Mouse (Mus musculus): ENCODE data around the gene Sash1. TPM values are rescaled to one million over a fixed set of nuclear protein-coding genes. Genes with fewer than 3 reads are reported as not detected.

The Sash1 gene
- total and polyA plus RNA-seq, 3 experiments: 0.09 to 0.59 (median 0.24) TPM

- Histone ChIP-seq H3K9ac (ENCODE audit: insufficient read depth, low read depth) (no peak overlapping the region), H3K4me3 (replicated peaks in 1 of 3; ENCODE audit: low read depth in 2 of 3, low read length in 2 of 3, poor library complexity in 1 of 3) (no peak overlapping the region), H3K27me3 (replicated peaks) (no peaks in the 10 kb centered on the region), H3K4me1 (ENCODE audit: control insufficient read depth in 1 of 2, insufficient read depth in 2 of 2) (0 out of 4 replicates have a peak, but pooled peaks cover 0 to 2% of the 10 kb centered on the region in 2 experiments), H3K4me2 (ENCODE audit: insufficient read depth, low read depth, poor library complexity, severe bottlenecking) (no peak overlapping the region), H3K9me3 (replicated peaks; ENCODE audit: low read length) (no peaks in the 10 kb centered on the region), H3K27ac (ENCODE audit: insufficient read depth, low read depth) (no peak overlapping the region), H3K79me2 (replicated peaks; ENCODE audit: control insufficient read depth, extremely low read depth, insufficient read depth, poor library complexity, severe bottlenecking) (no peaks in the 10 kb centered on the region), H3K36me3 (replicated peaks in 1 of 2; ENCODE audit: control insufficient read depth in 1 of 2, insufficient read depth in 1 of 2, low read length in 1 of 2) (no peaks in the 10 kb centered on the region)
- DNase-seq (ENCODE audit: extremely low read depth): no peak
- dilution Hi-C loops (cut with MboI; ENCODE audit: extremely low pct_ligation_motif_present, extremely low pct_unique_long_range_greater_than_20kb, low sequenced_read_pairs) (no loop called here), in situ Hi-C loops (cut with MboI; ENCODE audit: low pct_ligation_motif_present, low pct_unique_long_range_greater_than_20kb, low sequenced_read_pairs) (no loop called here)
- TF ChIP-seq POLR2A (IDR thresholded peaks at IDR 0.05; ENCODE audit: low read depth, low read length): no peak
- no peak for TF ChIP-seq ETS1 (conservative IDR thresholded peaks at IDR 0.05; ENCODE audit: low read depth, low read length)
- no peak for TF ChIP-seq CTCF (conservative IDR thresholded peaks at IDR 0.05 in 1 of 2, IDR thresholded peaks at IDR 0.05 in 1 of 2; ENCODE audit: low read depth in 2 of 2, low read length in 2 of 2)
- no peak for TF ChIP-seq ZC3H11A (IDR thresholded peaks at IDR 0.05; ENCODE audit: low read depth, low read length)
- no peak for TF ChIP-seq JUN (IDR thresholded peaks at IDR 0.05; ENCODE audit: insufficient read depth, low read depth, low read length)
Observed at GRCm38 (mm10) chr10:8878824-8879223, 7.0 kb downstream of the Sash1 start.

- H3K27ac ChIP-seq (ENCODE audit: insufficient read depth, low read depth): no peak overlapping the region
- in situ Hi-C loops (cut with MboI; ENCODE audit: low pct_ligation_motif_present, low pct_unique_long_range_greater_than_20kb, low sequenced_read_pairs): no loop called here
Observed at GRCm38 (mm10) chr10:8878381-8878780, 7.5 kb downstream of the Sash1 start.

GRCm38 (mm10) chr10:8873631-8874370 lies 12.1 kb downstream of the Sash1 start:
- no peak overlapping the region for H3K4me2 ChIP-seq (ENCODE audit: insufficient read depth, low read depth, poor library complexity, severe bottlenecking)
- H3K4me3 ChIP-seq (replicated peaks in 1 of 3; ENCODE audit: low read depth in 2 of 3, low read length in 2 of 3, poor library complexity in 1 of 3): no peak overlapping the region
- no peak overlapping the region for H3K27ac ChIP-seq (ENCODE audit: insufficient read depth, low read depth)

More at GRCm38 (mm10) chr10:8878381-8878780, 7.5 kb downstream of the Sash1 start:
- no peak for TF ChIP-seq BHLHE40 (IDR thresholded peaks at IDR 0.05; ENCODE audit: low read depth, low read length)
- no peak for TF ChIP-seq RCOR1 (conservative IDR thresholded peaks at IDR 0.05; ENCODE audit: low read depth, low read length)
- no peak for TF ChIP-seq ZC3H11A (IDR thresholded peaks at IDR 0.05; ENCODE audit: low read depth, low read length)
- TF ChIP-seq USF2 (conservative IDR thresholded peaks at IDR 0.05; ENCODE audit: low read depth, low read length): no peak
- dilution Hi-C loops (cut with MboI; ENCODE audit: extremely low pct_ligation_motif_present, extremely low pct_unique_long_range_greater_than_20kb, low sequenced_read_pairs): no loop called here
- Histone ChIP-seq H3K9me3 (replicated peaks; ENCODE audit: low read length) (no peaks in the 10 kb centered on the region), H3K27me3 (replicated peaks) (no peaks in the 10 kb centered on the region), H3K36me3 (replicated peaks in 1 of 2; ENCODE audit: control insufficient read depth in 1 of 2, insufficient read depth in 1 of 2, low read length in 1 of 2) (no peaks in the 10 kb centered on the region), H3K4me3 (replicated peaks in 1 of 3; ENCODE audit: low read depth in 2 of 3, low read length in 2 of 3, poor library complexity in 1 of 3) (no peak overlapping the region), H3K9ac (ENCODE audit: insufficient read depth, low read depth) (no peak overlapping the region), H3K79me2 (replicated peaks; ENCODE audit: control insufficient read depth, extremely low read depth, insufficient read depth, poor library complexity, severe bottlenecking) (no peaks in the 10 kb centered on the region), H3K4me1 (ENCODE audit: control insufficient read depth in 1 of 2, insufficient read depth in 2 of 2) (0 out of 4 replicates have a peak, but pooled peaks cover 0 to under 1% of the 10 kb centered on the region in 2 experiments), H3K4me2 (ENCODE audit: insufficient read depth, low read depth, poor library complexity, severe bottlenecking) (no peak overlapping the region)
- no peak for DNase-seq (ENCODE audit: extremely low read depth)

More at GRCm38 (mm10) chr10:8873631-8874370, 12.1 kb downstream of the Sash1 start:
- no peaks in the 10 kb centered on the region for H3K36me3 ChIP-seq (replicated peaks in 1 of 2; ENCODE audit: control insufficient read depth in 1 of 2, insufficient read depth in 1 of 2, low read length in 1 of 2)
- no peak for DNase-seq (ENCODE audit: extremely low read depth)
- H3K9ac ChIP-seq (ENCODE audit: insufficient read depth, low read depth): no peak overlapping the region
- dilution Hi-C loops (cut with MboI; ENCODE audit: extremely low pct_ligation_motif_present, extremely low pct_unique_long_range_greater_than_20kb, low sequenced_read_pairs): no loop called here
- no peaks in the 10 kb centered on the region for H3K9me3 ChIP-seq (replicated peaks; ENCODE audit: low read length)
- H3K79me2 ChIP-seq (replicated peaks; ENCODE audit: control insufficient read depth, extremely low read depth, insufficient read depth, poor library complexity, severe bottlenecking): no peaks in the 10 kb centered on the region
- TF ChIP-seq BHLHE40 (IDR thresholded peaks at IDR 0.05; ENCODE audit: low read depth, low read length): no peak
- H3K4me1 ChIP-seq (ENCODE audit: control insufficient read depth in 1 of 2, insufficient read depth in 2 of 2): no peaks in the 10 kb centered on the region
- H3K27me3 ChIP-seq (replicated peaks): no peaks in the 10 kb centered on the region
- in situ Hi-C loops (cut with MboI; ENCODE audit: low pct_ligation_motif_present, low pct_unique_long_range_greater_than_20kb, low sequenced_read_pairs): no loop called here

Measured in CH12.LX (cell line).